Mouse (Mus musculus) stomach, embryonic 16.5 days (tissue): ENCODE measurements around the gene 2310061I04Rik. TPM values are rescaled to one million over a fixed set of nuclear protein-coding genes. Genes with fewer than 3 reads are reported as not detected.

Experiments
- ATAC-seq: fragments of 200-750 bp; cut with Nextera tagmentation; 2 replicates; pipeline ENCODE4 v1.8.0; 2017; ENCODE audit warnings: moderate number of reproducible peaks, moderate TSS enrichment; ENCODE audit not compliant: insufficient read depth, low FRiP score
- H3K27ac ChIP-seq: fragments of 300-500 bp; sonication (generic); 2 replicates; pipeline ENCODE4 v1.5.1; 2014; ENCODE audit warnings: low read length
- H3K27me3 ChIP-seq: fragments of 300-500 bp; sonication (generic); 2 replicates; pipeline ENCODE4 v1.6.1; 2014; ENCODE audit warnings: low read length, control low read depth, mixed read lengths; ENCODE audit not compliant: control insufficient read depth, insufficient read depth
- H3K36me3 ChIP-seq: fragments of 300-500 bp; sonication (generic); 2 replicates; pipeline ENCODE4 v1.6.1; 2014; ENCODE audit warnings: low read length; ENCODE audit not compliant: control insufficient read depth, insufficient read depth
- H3K4me1 ChIP-seq: fragments of 300-500 bp; sonication (generic); 2 replicates; pipeline ENCODE4 v1.6.1; 2014; ENCODE audit warnings: low read length, control low read depth, mixed read lengths; ENCODE audit not compliant: control insufficient read depth, insufficient read depth
- H3K4me2 ChIP-seq: fragments of 300-500 bp; sonication (generic); 2 replicates; pipeline ENCODE4 v1.6.1; 2014; ENCODE audit warnings: low read depth, low read length, mixed read lengths
- H3K4me3 ChIP-seq: fragments of 300-500 bp; sonication (generic); replicated peaks from 2 replicates; pipeline ENCODE4 v1.5.1; 2014; ENCODE audit warnings: mild to moderate bottlenecking, low read length
- H3K9ac ChIP-seq: fragments of 300-500 bp; sonication (generic); 2 replicates; pipeline ENCODE4 v1.6.1; 2014; ENCODE audit warnings: low read length
- H3K9me3 ChIP-seq: fragments of 300-500 bp; sonication (generic); replicated peaks from 2 replicates; pipeline ENCODE4 v1.6.1; 2016; ENCODE audit warnings: low read length, control low read depth; ENCODE audit not compliant: control insufficient read depth
- WGBS: fragments of 180-500 bp; shearing (Covaris S2); extraction: QIAGEN DNeasy Blood & Tissue Kit; methylation state at CpG from one replicate; pipeline ENCODE4 v1.1.7; 2014; 5-methylcytosine and 5-hydroxymethylcytosine counted together
- microRNA counts: library from miRNA; unstranded; fragments of <30 nt; microRNA quantifications from one replicate; lab custom pipeline; 2016
- microRNA-seq: library from miRNA; unstranded; fragments of <30 nt; microRNA quantifications from one replicate; pipeline ENCODE4, GENCODE M21; 2016
- polyA plus RNA-seq: library from polyadenylated mRNA; unstranded; fragments of >200 nt; fragmentation: Nextera tagmentation; extraction: Ambion mirVana; gene quantifications from 2 replicates; pipeline ENCODE4 v1.2.1, GENCODE M21; 2015

Gene 2310061I04Rik
- polyA plus RNA-seq, 1 experiment from 2014 or later = 19.1 TPM

DNA sequence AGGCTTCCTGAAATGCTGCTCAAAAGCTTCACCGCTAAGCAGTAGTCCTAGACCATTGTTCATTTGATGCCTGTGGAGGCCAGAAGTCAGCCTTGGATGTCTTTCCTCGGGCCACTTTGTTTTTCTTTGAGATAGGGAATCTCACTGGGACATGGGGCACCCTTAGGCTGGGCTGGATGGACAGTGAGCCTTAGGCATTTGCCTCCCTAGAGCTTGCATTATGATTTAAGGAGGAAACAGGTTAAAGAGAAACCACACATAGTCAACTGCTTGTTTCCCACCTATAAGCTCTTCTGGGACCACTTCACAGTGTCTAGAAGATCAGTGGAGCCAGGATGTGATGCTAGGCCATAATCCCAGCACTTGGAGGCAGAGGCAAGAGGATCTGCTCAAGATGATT lies 37.4 kb downstream of the 2310061I04Rik start:
- H3K36me3 ChIP-seq = peaks cover 13% of the 10 kb centered on the region; the same call in 1 of the 2 replicates
- H3K9me3 ChIP-seq = no peaks in the 10 kb centered on the region
- no peaks in the 10 kb centered on the region for H3K27me3 ChIP-seq
- H3K4me3 ChIP-seq = no peak overlapping the region
- no peak overlapping the region for H3K4me2 ChIP-seq
- WGBS = 63% methylated on average over 2 of the region's 2 CpGs
- H3K9ac ChIP-seq = no peak overlapping the region
- ATAC-seq = no peak
- H3K4me1 ChIP-seq = peaks cover 10% of the 10 kb centered on the region
- no peak overlapping the region for H3K27ac ChIP-seq

DNA sequence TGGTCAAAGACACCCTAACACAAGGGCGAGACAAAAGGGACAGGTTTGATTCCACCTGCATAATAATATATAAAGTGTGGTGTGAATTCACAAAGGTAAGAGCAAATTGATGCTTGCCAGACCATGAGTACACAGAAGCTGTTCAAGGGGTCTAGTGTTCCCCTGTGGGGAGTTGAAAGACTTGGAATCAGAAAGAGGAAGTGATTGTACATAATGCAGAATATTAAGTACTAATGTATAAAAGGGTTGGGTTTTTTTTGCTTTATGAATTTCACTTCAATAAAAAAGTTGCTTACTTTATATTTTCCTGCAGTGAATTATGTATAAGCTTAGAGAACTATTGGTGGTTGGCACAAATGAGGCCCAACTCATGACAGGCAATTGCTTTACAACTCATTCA lies 37.9 kb downstream of the 2310061I04Rik start:
- Histone ChIP-seq H3K4me2 (no peak overlapping the region), H3K4me3 (no peak overlapping the region), H3K27ac (no peak overlapping the region), H3K9me3 (no peaks in the 10 kb centered on the region), H3K27me3 (no peaks in the 10 kb centered on the region), H3K36me3 (peaks cover 13% of the 10 kb centered on the region; the same call in 1 of the 2 replicates), H3K4me1 (peaks cover 9% of the 10 kb centered on the region), H3K9ac (no peak overlapping the region)
- no peak for ATAC-seq
- 83% methylated on average over 1 of the region's 1 CpGs for WGBS

- Histone ChIP-seq H3K9me3 (no peaks in the 10 kb centered on the region), H3K4me2 (no peak overlapping the region), H3K9ac (no peak overlapping the region), H3K4me3 (no peak overlapping the region), H3K36me3 (peaks cover 11% of the 10 kb centered on the region; the same call in 1 of the 2 replicates), H3K27ac (no peak overlapping the region), H3K4me1 (no peaks in the 10 kb centered on the region), H3K27me3 (no peaks in the 10 kb centered on the region)
- WGBS = 83% methylated on average over 3 of the region's 3 CpGs
- ATAC-seq = no peak
These were observed 46.3 kb downstream of the 2310061I04Rik start for GRCm38 (mm10) chr17:35850974-35851373.

DNA sequence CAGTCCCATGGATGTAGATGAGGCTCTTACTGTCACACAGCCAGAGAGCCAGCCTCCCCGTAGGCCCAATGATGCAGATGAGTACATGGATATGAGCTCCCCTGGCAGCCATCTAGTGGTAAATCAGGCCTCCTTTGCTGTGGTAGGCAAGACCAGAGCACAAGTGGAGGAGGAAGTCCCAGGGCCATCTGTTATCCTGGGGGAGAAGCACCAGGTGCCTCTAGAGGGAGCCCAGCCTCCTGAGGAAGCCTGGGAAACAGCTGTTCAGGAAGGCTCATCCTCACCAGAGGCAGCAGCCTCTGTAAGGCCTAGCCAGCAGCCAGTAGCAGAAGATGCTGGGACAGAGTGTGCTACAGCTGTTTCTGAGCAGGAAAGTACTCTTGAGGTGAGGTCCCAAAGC lies 49.1 kb downstream of the 2310061I04Rik start:
- no peak overlapping the region for H3K27ac ChIP-seq
- no peak overlapping the region for H3K4me2 ChIP-seq
- WGBS = 57% methylated on average over 1 of the region's 1 CpGs
- H3K4me3 ChIP-seq = no peak overlapping the region
- H3K27me3 ChIP-seq = no peaks in the 10 kb centered on the region
- no peaks in the 10 kb centered on the region for H3K9me3 ChIP-seq
- no peak overlapping the region for H3K9ac ChIP-seq
- H3K36me3 ChIP-seq = peaks cover 11% of the 10 kb centered on the region; the same call in 1 of the 2 replicates
- no peak for ATAC-seq
- no peaks in the 10 kb centered on the region for H3K4me1 ChIP-seq

DNA sequence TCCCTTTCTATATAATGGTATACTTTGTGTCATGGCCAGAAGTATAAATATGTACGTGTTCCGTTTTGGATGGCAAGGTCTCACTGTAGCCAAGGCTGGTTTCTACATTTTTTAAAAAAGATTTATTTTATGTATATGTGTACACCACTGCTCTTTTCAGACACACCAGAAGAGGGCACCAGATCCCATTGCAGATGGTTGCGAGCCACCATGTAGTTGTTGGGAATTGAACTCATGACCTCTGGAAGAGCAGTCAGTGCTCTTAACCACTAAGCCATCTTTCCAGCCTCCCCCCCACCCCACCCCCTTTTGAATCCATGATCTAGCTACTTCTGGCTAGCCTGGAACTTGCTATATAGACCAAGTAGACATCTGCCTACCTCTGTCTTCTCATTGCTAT lies 53.7 kb downstream of the 2310061I04Rik start:
- Histone ChIP-seq H3K4me2 (no peak overlapping the region), H3K4me1 (peaks cover 9% of the 10 kb centered on the region), H3K9ac (no peak overlapping the region), H3K36me3 (peaks cover 11% of the 10 kb centered on the region; the same call in 1 of the 2 replicates), H3K9me3 (no peaks in the 10 kb centered on the region), H3K27me3 (no peaks in the 10 kb centered on the region), H3K4me3 (no peak overlapping the region), H3K27ac (no peak overlapping the region)
- WGBS = 93% methylated on average over 3 of the region's 3 CpGs
- ATAC-seq = no peak

MicroRNA genes within 50 kb of the gene (microRNA counts, 519-probe panel; counts per million panel counts)
- microRNA mmu-miR-1894-3p (lab: Ali Mortazavi, UCI) (not detected), microRNA mmu-miR-1894-5p (lab: Ali Mortazavi, UCI) (1,443 counts per million, percentile 14 among the panel's probes with 10 or more counts)

Small RNA genes lying within 50 kb of the gene (microRNA-seq; reads per million reads assigned to microRNA genes)
- not detected for gene Gm28033
- not detected for gene Mir1894

Other genes starting within 250 kb of the 2310061I04Rik start
- 17.2 and 17.4 TPM in 2 replicates for gene Vars2, start 229.8 kb downstream of the 2310061I04Rik start, polyA plus RNA-seq
- 38.6 and 41.5 TPM in 2 replicates for gene Gtf2h4, start 223.7 kb downstream of the 2310061I04Rik start, polyA plus RNA-seq
- gene Ddr1, start 192.8 kb downstream of the 2310061I04Rik start, polyA plus RNA-seq = 81.5 and 86.5 TPM in 2 replicates
- gene Ier3, start 75.7 kb downstream of the 2310061I04Rik start, polyA plus RNA-seq = 22.1 and 24.4 TPM in 2 replicates
- 55.8 and 58.2 TPM in 2 replicates for gene Flot1, start 74.2 kb downstream of the 2310061I04Rik start, polyA plus RNA-seq
- 649 and 665 TPM in 2 replicates for gene Tubb5, start 59.1 kb downstream of the 2310061I04Rik start, polyA plus RNA-seq
- gene Mdc1, start 55.9 kb downstream of the 2310061I04Rik start, polyA plus RNA-seq = 11.7 and 16.2 TPM in 2 replicates
- 48.9 and 51.5 TPM in 2 replicates for gene Nrm, start 36.1 kb downstream of the 2310061I04Rik start, polyA plus RNA-seq
- gene Ppp1r18, start 31.8 kb downstream of the 2310061I04Rik start, polyA plus RNA-seq = 20.1 and 20.2 TPM in 2 replicates
- gene Dhx16, start 17.6 kb downstream of the 2310061I04Rik start, polyA plus RNA-seq = 33.8 and 44.1 TPM in 2 replicates
- 50.8 and 51.9 TPM in 2 replicates for gene Atat1, start 12.6 kb upstream of the 2310061I04Rik start, polyA plus RNA-seq
- 83.2 and 87.3 TPM in 2 replicates for gene Mrps18b, start 19.0 kb upstream of the 2310061I04Rik start, polyA plus RNA-seq
- gene Ppp1r10, start 19.0 kb upstream of the 2310061I04Rik start, polyA plus RNA-seq = 33.1 and 34.3 TPM in 2 replicates
- gene Abcf1, start 72.3 kb upstream of the 2310061I04Rik start, polyA plus RNA-seq = 87.7 and 88.9 TPM in 2 replicates
- 42.7 and 45.0 TPM in 2 replicates for gene Gnl1, start 82.4 kb upstream of the 2310061I04Rik start, polyA plus RNA-seq
- 23.4 and 25.6 TPM in 2 replicates for gene Prr3, start 82.8 kb upstream of the 2310061I04Rik start, polyA plus RNA-seq
- gene H2-T24, start 123.1 kb upstream of the 2310061I04Rik start, polyA plus RNA-seq = 2.7 TPM in 2 replicates
- gene H2-T23, start 135.4 kb upstream of the 2310061I04Rik start, polyA plus RNA-seq = 16.9 and 17.5 TPM in 2 replicates
- gene H2-T22, start 145.3 kb upstream of the 2310061I04Rik start, polyA plus RNA-seq = 19.9 and 23.5 TPM in 2 replicates
- gene Gm6034, start 145.5 kb upstream of the 2310061I04Rik start, polyA plus RNA-seq = 0.15 TPM in 1 of 2 replicates, not detected in the other
- 0.85 and 0.89 TPM in 2 replicates for gene Gm11127, start 160.9 kb upstream of the 2310061I04Rik start, polyA plus RNA-seq
- not detected in 2 replicates for gene Gm19684, start 224.2 kb upstream of the 2310061I04Rik start, polyA plus RNA-seq
- gene Gm7030, start 232.0 kb upstream of the 2310061I04Rik start, polyA plus RNA-seq = 0.34 TPM in 1 of 2 replicates, not detected in the other